Mouse (Mus musculus) megakaryocyte, embryonic 14.5 days (primary cell): Measurements from ENCODE around the gene Ttc21a.

Experiments used
- FLI1 ChIP-seq: IDR thresholded peaks from 2 replicates; pipeline ENCODE4 v1.6.1; 2012; ENCODE audit warnings: low read length, inconsistent platforms, mixed read lengths
- GATA1 ChIP-seq: IDR thresholded peaks from 3 replicates; pipeline ENCODE4 v1.6.1; 2012; ENCODE audit warnings: mixed read lengths, low read length, inconsistent platforms, borderline replicate concordance

DNA sequence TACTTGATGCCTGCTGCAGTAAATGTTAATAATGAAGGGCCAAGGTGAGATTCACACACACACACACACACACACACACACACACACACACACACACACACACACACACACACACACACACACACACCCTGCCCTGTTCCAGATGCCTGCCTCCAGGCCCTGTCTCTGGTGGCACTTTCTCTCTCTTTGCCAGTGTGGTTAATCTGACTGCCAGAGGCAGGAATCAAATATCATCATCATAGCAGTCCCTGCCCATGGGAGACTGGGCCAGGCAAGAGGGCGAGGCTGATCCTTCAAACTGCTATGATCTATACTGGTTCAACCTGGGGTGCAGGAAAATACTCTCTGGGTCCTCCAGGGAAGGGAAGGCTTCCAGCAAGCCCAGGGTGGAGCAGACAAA is 17.5 kb upstream of the Ttc21a start:
- TF ChIP-seq GATA1 (no peak), FLI1 (no peak)
